Mouse (Mus musculus): ENCODE results near the gene Olfr116.

Gene Olfr116

GRCm38 (mm10) chr17:37627009-37627408 lies at the start of gene Olfr116, which contains the start of gene Olfr115:
Gene Olfr116, minus strand, starts transcription at chr17:37627199.
Gene Olfr115, minus strand, starts transcription at chr17:37627109.
- DNase-seq (ENCODE audit: low read depth, low spot score), result no peak

- no peak for DNase-seq (ENCODE audit: low read depth, low spot score)
Observed at GRCm38 (mm10) chr17:37666688-37667087, 39.7 kb upstream of the Olfr116 start, which contains the start of gene Olfr118. Gene Olfr118, plus strand, starts transcription at chr17:37666988.

GRCm38 (mm10) chr17:37663682-37664081 lies 36.7 kb upstream of the Olfr116 start, which contains the start of gene Olfr117:
Gene Olfr117, minus strand, starts transcription at chr17:37663782.
- no peak for DNase-seq (ENCODE audit: low read depth, low spot score)

- DNase-seq (ENCODE audit: low read depth, low spot score), result no peak
Observed at GRCm38 (mm10) chr17:37592643-37593042, 34.4 kb downstream of the Olfr116 start, which contains the start of gene Olfr114. Gene Olfr114, minus strand, starts transcription at chr17:37592743.

- no peak for DNase-seq (ENCODE audit: low read depth, low spot score)
Observed at GRCm38 (mm10) chr17:37577563-37577962, 49.4 kb downstream of the Olfr116 start, which contains the start of gene Olfr113. Gene Olfr113, minus strand, starts transcription at chr17:37577663.
